9 mouse cellular contexts compared by ENCODE assay signal in genomic region chr2:166448724-166449123, GRCm38 (mm10).
DNase-seq lines count a peak whose midpoint lies in the region; ATAC-seq lines count a peak whose summit lies in the region.
"Had no signal": no experiment of that assay in that cellular context is flagged by ENCODE, and none has a peak within 500 bp of the region (broad histone marks: within the 10 kb centered on the region; RNA-seq: fewer than 3 reads in every experiment).

No protein-coding gene starts in this region.

- H3K9me3 ChIP-seq in heart, embryonic 13.5 days: no peaks in the 10 kb centered on the region
- no peaks in the 10 kb centered on the region for H3K9me3 ChIP-seq in midbrain, embryonic 10.5 days (replicated peaks)
- no peaks in the 10 kb centered on the region for H3K9me3 ChIP-seq in midbrain, embryonic 15.5 days
- no peaks in the 10 kb centered on the region for H3K9me3 ChIP-seq in embryonic facial prominence, embryonic 15.5 days (replicated peaks)

- peaks cover 57% of the 10 kb centered on the region for H3K4me1 ChIP-seq in heart, embryonic 13.5 days
- peaks cover 69% of the 10 kb centered on the region for H3K4me1 ChIP-seq in midbrain, embryonic 10.5 days
- peaks cover 35% of the 10 kb centered on the region for H3K4me1 ChIP-seq in midbrain, embryonic 15.5 days
- peaks cover 45% of the 10 kb centered on the region for H3K4me1 ChIP-seq in embryonic facial prominence, embryonic 15.5 days

- no peak for ATAC-seq in heart, embryonic 13.5 days (ENCODE audit: extremely low read depth, insufficient number of reproducible peaks, low FRiP score, low TSS enrichment)
- ATAC-seq in midbrain, embryonic 15.5 days (replicated peaks): no peak; the same call in 1 of the 2 replicates
- no peak for ATAC-seq in embryonic facial prominence, embryonic 15.5 days (ENCODE audit: insufficient number of reproducible peaks, low FRiP score, low TSS enrichment, low read depth)
- ATAC-seq: intestine, postnatal 0 days had no signal

- no peaks in the 10 kb centered on the region for H3K27me3 ChIP-seq in heart, embryonic 13.5 days (replicated peaks)
- peaks cover 8% of the 10 kb centered on the region for H3K27me3 ChIP-seq in midbrain, embryonic 10.5 days (ENCODE audit: low read depth, poor library complexity, severe bottlenecking)
- no peaks in the 10 kb centered on the region; the same call in none of the 2 replicates for H3K27me3 ChIP-seq in midbrain, embryonic 15.5 days (replicated peaks)
- peaks cover 4% of the 10 kb centered on the region; the same call in 1 of the 2 replicates for H3K27me3 ChIP-seq in embryonic facial prominence, embryonic 15.5 days

- no peak overlapping the region; the same call in 1 of the 2 replicates for H3K4me2 ChIP-seq in heart, embryonic 13.5 days
- H3K4me2 ChIP-seq in midbrain, embryonic 15.5 days: no peak overlapping the region
- no peak overlapping the region for H3K4me2 ChIP-seq in embryonic facial prominence, embryonic 15.5 days (replicated peaks)

- no peaks in the 10 kb centered on the region for H3K36me3 ChIP-seq in heart, embryonic 13.5 days
- H3K36me3 ChIP-seq in midbrain, embryonic 10.5 days: no peaks in the 10 kb centered on the region
- no peaks in the 10 kb centered on the region for H3K36me3 ChIP-seq in midbrain, embryonic 15.5 days (replicated peaks)
- H3K36me3 ChIP-seq in embryonic facial prominence, embryonic 15.5 days: no peaks in the 10 kb centered on the region

- no peak overlapping the region for H3K9ac ChIP-seq in heart, embryonic 13.5 days
- no peak overlapping the region for H3K9ac ChIP-seq in midbrain, embryonic 15.5 days
- no peak overlapping the region for H3K9ac ChIP-seq in embryonic facial prominence, embryonic 15.5 days

- no peak for DNase-seq in heart, adult 8-10 months (ENCODE audit: low spot score)
- DNase-seq in midbrain, embryonic 10.5 days (ENCODE audit: low spot score): no peak
- DNase-seq in naive thymus-derived CD4-positive, alpha-beta T cell, adult 2 months (ENCODE audit: low read depth): peak; percentile 41
- DNase-seq in frontal cortex, postnatal 25 days (ENCODE audit: low spot score in 2 of 2): no peak
- DNase-seq in right cerebral cortex, adult 2 months (ENCODE audit: low spot score in 2 of 2): no peak

- 37% methylated on average over 13 of the region's 13 CpGs for WGBS in heart, embryonic 13.5 days
- 73% methylated on average over 13 of the region's 13 CpGs for WGBS in midbrain, embryonic 10.5 days
- WGBS in midbrain, embryonic 15.5 days: 73% methylated on average over 13 of the region's 13 CpGs
- WGBS in embryonic facial prominence, embryonic 15.5 days: 63% methylated on average over 13 of the region's 13 CpGs

- H3K27ac ChIP-seq in heart, embryonic 13.5 days (replicated peaks): peak overlapping the region; percentile 64
- H3K27ac ChIP-seq in midbrain, embryonic 10.5 days (replicated peaks): peak overlapping the region; percentile 59; the same call in 1 of the 2 replicates
- H3K27ac ChIP-seq in midbrain, embryonic 15.5 days: no peak overlapping the region
- 0 out of 2 replicates have a peak overlapping the region, but pooled peaks have one; percentile 17 for H3K27ac ChIP-seq in embryonic facial prominence, embryonic 15.5 days (replicated peaks)

- H3K4me3 ChIP-seq in heart, embryonic 13.5 days: no peak overlapping the region
- H3K4me3 ChIP-seq in midbrain, embryonic 10.5 days: no peak overlapping the region
- H3K4me3 ChIP-seq in midbrain, embryonic 15.5 days: no peak overlapping the region
- H3K4me3 ChIP-seq in embryonic facial prominence, embryonic 15.5 days (replicated peaks): no peak overlapping the region
